Mouse (Mus musculus) ES-E14 (cell line): ENCODE measurements around the gene Atp5mpl. TPM values are rescaled to one million over a fixed set of nuclear protein-coding genes. Genes with fewer than 3 reads are reported as not detected.
"Not testable (repeated sequence)": the region's sequence is repeated elsewhere in the genome, so short reads cannot be mapped to it uniquely, and the experiment has no call there.

Source experiments
- DNase-seq: peaks from one replicate; pipeline ENCODE4 v3.0.0-alpha.2; 2013; ENCODE audit warnings: low read depth, low spot score
- H3K27ac ChIP-seq: 2 replicates; pipeline ENCODE4 v1.5.1; 2012; ENCODE audit warnings: low read depth, mild to moderate bottlenecking, low read length, moderate library complexity, mixed read lengths; ENCODE audit not compliant: poor library complexity, insufficient read depth, severe bottlenecking
- H3K36me3 ChIP-seq: 2 replicates; pipeline ENCODE4 v1.6.1; 2012; ENCODE audit warnings: mild to moderate bottlenecking, low read length, moderate library complexity, mixed read lengths; ENCODE audit not compliant: control insufficient read depth, poor library complexity, insufficient read depth, severe bottlenecking
- H3K4me1 ChIP-seq, 2 experiments: fragments of 150-350 bp in 1 of 2; sonication (generic) in 1 of 2; 2 replicates each; pipeline ENCODE4 v1.6.1; 2012; ENCODE audit warnings: low read length in 2 of 2, mild to moderate bottlenecking in 1 of 2, mixed read lengths in 1 of 2; ENCODE audit not compliant: control insufficient read depth in 2 of 2, insufficient read depth in 2 of 2, poor library complexity in 1 of 2
- H3K4me3 ChIP-seq, 2 experiments: fragments of 150-350 bp in 1 of 2; sonication (generic) in 1 of 2; 2 replicates each; pipeline ENCODE4 v1.5.1; 2012; ENCODE audit warnings: low read length in 2 of 2, low read depth in 1 of 2, mild to moderate bottlenecking in 1 of 2, mixed read lengths in 1 of 2; ENCODE audit not compliant: insufficient read depth in 1 of 2, poor library complexity in 1 of 2, severe bottlenecking in 1 of 2
- H3K9ac ChIP-seq: 2 replicates; pipeline ENCODE4 v1.6.1; 2012; ENCODE audit warnings: low read depth, mild to moderate bottlenecking, low read length, mixed read lengths; ENCODE audit not compliant: poor library complexity, insufficient read depth, severe bottlenecking
- H3K9me3 ChIP-seq: fragments of 150-350 bp; sonication (generic); 2 replicates; pipeline ENCODE4 v1.6.1; 2012; ENCODE audit warnings: low read depth, mild to moderate bottlenecking, low read length; ENCODE audit not compliant: control insufficient read depth, insufficient read depth
- CHD2 ChIP-seq: IDR thresholded peaks from 2 replicates; pipeline ENCODE4 v1.6.1; 2014; ENCODE audit warnings: mild to moderate bottlenecking, low read depth, low read length, inconsistent platforms
- HCFC1 ChIP-seq: IDR thresholded peaks from 2 replicates; pipeline ENCODE4 v1.6.1; 2012; ENCODE audit warnings: low read length, inconsistent platforms, borderline replicate concordance; ENCODE audit not compliant: insufficient read depth
- MAFK ChIP-seq: IDR thresholded peaks from 2 replicates; pipeline ENCODE4 v1.6.1; 2014; ENCODE audit warnings: mild to moderate bottlenecking, low read depth, low read length, inconsistent platforms; ENCODE audit not compliant: insufficient read depth
- ZC3H11A ChIP-seq: IDR thresholded peaks from 2 replicates; pipeline ENCODE4 v1.6.1; 2012; ENCODE audit warnings: low read depth, mild to moderate bottlenecking, inconsistent platforms, low read length, borderline replicate concordance
- ZNF384 ChIP-seq: IDR thresholded peaks from 2 replicates; pipeline ENCODE4 v1.6.1; 2012; ENCODE audit warnings: low read depth, low read length, inconsistent platforms
- in situ Hi-C, 2 experiments: fragments of 600-800 bp; cut with MboI; formaldehyde crosslinking; loops; one replicate each; pipeline ENCODE4 v1.15.1; 2025; ENCODE audit warnings: low sequenced_read_pairs in 2 of 2, inconsistent platforms in 1 of 2; ENCODE audit not compliant: unreplicated experiment in 2 of 2
- total RNA-seq: library from RNA; depleted of rRNA; stranded (reverse); fragments of 300-350 nt; gene quantifications from 2 replicates; pipeline ENCODE4 v1.2.3, GENCODE M21; 2012

The Atp5mpl gene
- total RNA-seq, 1 experiment: 297 TPM

GRCm38 (mm10) chr12:111945115-111945514 lies 21.7 kb downstream of the Atp5mpl start:
- TF ChIP-seq CHD2: no peak
- no peak for TF ChIP-seq ZC3H11A
- TF ChIP-seq MAFK: no peak
- no peak for TF ChIP-seq HCFC1
- no peak for TF ChIP-seq ZNF384
- no peaks in the 10 kb centered on the region for H3K9me3 ChIP-seq
- in situ Hi-C loops: no loop called here
- DNase-seq: no peak
- H3K4me1 ChIP-seq: peaks cover 2 to 18% of the 10 kb centered on the region in 2 experiments; a peak in 3 of 4 replicates
- no peak overlapping the region for H3K4me3 ChIP-seq
- H3K9ac ChIP-seq: no peak overlapping the region
- H3K36me3 ChIP-seq: no peaks in the 10 kb centered on the region
- H3K27ac ChIP-seq: no peak overlapping the region

- peaks cover 2 to 18% of the 10 kb centered on the region in 2 experiments; a peak in 3 of 4 replicates for H3K4me1 ChIP-seq
- H3K9ac ChIP-seq, H3K9me3 ChIP-seq, H3K36me3 ChIP-seq, in situ Hi-C loops, DNase-seq, H3K27ac ChIP-seq: not testable (repeated sequence)
- H3K4me3 ChIP-seq: peak overlapping the region in 1 of 2 experiments; percentile 14; a peak in 2 of 4 replicates
These were observed 22.5 kb downstream of the Atp5mpl start for GRCm38 (mm10) chr12:111944065-111944987.

DNA sequence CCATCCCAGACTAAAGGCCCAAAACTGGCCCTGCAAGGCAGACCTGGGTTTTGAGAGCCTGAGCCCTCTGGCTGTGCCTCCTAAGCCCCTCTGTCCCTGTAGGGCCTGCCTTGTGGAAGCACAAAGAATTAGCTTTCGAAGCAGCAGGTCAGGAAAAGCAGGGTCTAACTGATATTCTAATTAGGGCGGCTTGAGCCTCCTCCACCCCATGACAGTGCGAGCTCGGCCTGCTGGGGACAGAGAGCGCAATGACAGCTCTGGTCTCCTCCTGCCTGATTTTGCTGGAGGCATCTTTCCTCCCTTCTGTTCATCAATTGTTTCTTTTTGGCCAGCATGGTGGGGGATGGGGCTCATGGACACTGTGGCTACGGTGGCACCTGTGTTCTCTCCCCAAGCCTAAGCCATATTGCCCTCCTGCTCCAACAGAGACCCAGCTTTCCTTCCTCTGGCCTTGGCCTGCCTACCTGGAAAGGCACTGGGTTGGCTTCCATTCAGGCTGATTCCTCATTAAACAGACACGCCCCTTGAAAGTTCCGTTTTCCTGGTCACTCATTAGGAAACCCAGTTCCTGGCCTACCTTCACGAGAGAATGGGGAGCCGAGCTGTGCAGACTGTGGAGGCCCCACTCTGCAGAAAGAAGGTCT lies 23.2 kb downstream of the Atp5mpl start:
- Histone ChIP-seq H3K27ac (no peak overlapping the region), H3K4me3 (peak overlapping the region in 1 of 2 experiments; percentile 14; a peak in 2 of 4 replicates), H3K9me3 (no peaks in the 10 kb centered on the region), H3K36me3 (no peaks in the 10 kb centered on the region), H3K9ac (no peak overlapping the region), H3K4me1 (peaks cover 2 to 25% of the 10 kb centered on the region in 2 experiments; a peak in 3 of 4 replicates)
- in situ Hi-C loops: no loop called here
- TF ChIP-seq ZC3H11A (no peak), HCFC1 (no peak), MAFK (no peak), CHD2 (no peak), ZNF384 (no peak)
- no peak for DNase-seq

DNA sequence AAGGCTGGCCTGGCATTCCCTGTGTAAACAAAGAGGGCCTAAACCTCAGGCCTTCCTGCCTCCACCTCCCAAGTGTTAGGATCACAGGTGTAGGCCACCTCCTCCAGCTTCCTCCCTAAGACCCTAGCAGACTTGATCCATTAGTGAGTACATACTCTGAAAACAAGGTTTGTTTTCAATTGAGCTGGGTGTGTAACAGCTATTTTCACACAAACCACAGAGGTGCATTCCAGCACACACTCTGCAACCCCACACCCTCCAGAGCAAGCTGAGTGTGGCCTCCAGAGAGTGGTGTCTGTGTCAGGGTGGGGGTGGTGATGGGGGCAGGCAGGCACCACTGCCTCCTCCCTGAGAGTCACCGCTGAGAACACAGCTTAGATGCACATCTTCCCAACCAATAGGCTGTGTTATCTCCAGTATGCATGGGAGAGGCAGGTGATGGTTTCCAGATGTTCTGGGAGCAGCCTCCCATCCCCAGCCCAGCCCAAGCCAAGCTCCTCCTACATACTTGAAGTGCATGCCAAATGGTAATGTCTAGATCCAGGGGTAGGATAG lies 28.1 kb downstream of the Atp5mpl start:
- DNase-seq: no peak
- in situ Hi-C loops: no loop called here
- Histone ChIP-seq H3K36me3 (no peaks in the 10 kb centered on the region), H3K4me3 (no peak overlapping the region), H3K4me1 (peaks cover 8 to 33% of the 10 kb centered on the region in 2 experiments), H3K27ac (no peak overlapping the region; the same call in 1 of the 2 replicates), H3K9ac (no peak overlapping the region), H3K9me3 (no peaks in the 10 kb centered on the region)
- no peak for TF ChIP-seq ZC3H11A
- TF ChIP-seq CHD2: no peak
- TF ChIP-seq ZNF384: no peak
- TF ChIP-seq HCFC1: no peak
- TF ChIP-seq MAFK: no peak
